Mouse (Mus musculus) intestine, embryonic 15.5 days (tissue): ENCODE measurements around the gene Clnk. TPM values are rescaled to one million over a fixed set of nuclear protein-coding genes. Genes with fewer than 3 reads are reported as not detected.
A peak's percentile ranks its signal among the peaks of the same experiment; 100 is the strongest.

ENCODE experiments used
- ATAC-seq: fragments of 200-750 bp; cut with Nextera tagmentation; 2 replicates; pipeline ENCODE4 v1.8.0; 2017; ENCODE audit warnings: moderate TSS enrichment, moderate library complexity
- H3K27ac ChIP-seq: fragments of 300-500 bp; sonication (generic); 2 replicates; pipeline ENCODE4 v1.5.1; 2015; ENCODE audit warnings: mild to moderate bottlenecking, inconsistent platforms
- H3K27me3 ChIP-seq: fragments of 300-500 bp; sonication (generic); replicated peaks from 2 replicates; pipeline ENCODE4 v1.6.1; 2015; ENCODE audit warnings: inconsistent platforms
- H3K36me3 ChIP-seq: fragments of 300-500 bp; sonication (generic); 2 replicates; pipeline ENCODE4 v1.6.1; 2015; ENCODE audit warnings: inconsistent platforms
- H3K4me1 ChIP-seq: fragments of 300-500 bp; sonication (generic); replicated peaks from 2 replicates; pipeline ENCODE4 v1.6.1; 2015; ENCODE audit warnings: inconsistent platforms
- H3K4me2 ChIP-seq: fragments of 300-500 bp; sonication (generic); replicated peaks from 2 replicates; pipeline ENCODE4 v1.6.1; 2015; ENCODE audit warnings: mild to moderate bottlenecking, inconsistent platforms
- H3K4me3 ChIP-seq: fragments of 300-500 bp; sonication (generic); replicated peaks from 2 replicates; pipeline ENCODE4 v1.5.1; 2015; ENCODE audit warnings: inconsistent platforms
- H3K9ac ChIP-seq: fragments of 300-500 bp; sonication (generic); 2 replicates; pipeline ENCODE4 v1.6.1; 2015; ENCODE audit warnings: inconsistent platforms
- H3K9me3 ChIP-seq: fragments of 300-500 bp; sonication (generic); 2 replicates; pipeline ENCODE4 v1.6.1; 2016; ENCODE audit warnings: inconsistent platforms
- whole genome bisulfite sequencing: fragments of 180-500 bp; shearing (Covaris S2); methylation state at CpG from one replicate; pipeline ENCODE4 v1.1.7; 2015; 5-methylcytosine and 5-hydroxymethylcytosine counted together
- polyA plus RNA-seq: library from polyadenylated mRNA; unstranded; fragments of >200 nt; fragmentation: Nextera tagmentation; extraction: Ambion mirVana; gene quantifications from 2 replicates; pipeline ENCODE4 v1.2.1, GENCODE M21; 2015

Clnk gene
- polyA plus RNA-seq, 1 experiment from 2014 or later: 0.54 TPM

GRCm38 (mm10) chr5:38702091-38702490 is 174.5 kb downstream of the Clnk start:
- no peak overlapping the region for H3K9ac ChIP-seq
- H3K4me2 ChIP-seq: no peak overlapping the region
- no peak for ATAC-seq
- no peaks in the 10 kb centered on the region for H3K4me1 ChIP-seq
- no peaks in the 10 kb centered on the region for H3K9me3 ChIP-seq
- H3K27ac ChIP-seq: no peak overlapping the region
- 73% methylated on average over 2 of the region's 2 CpGs for WGBS
- no peaks in the 10 kb centered on the region for H3K36me3 ChIP-seq
- H3K4me3 ChIP-seq: no peak overlapping the region
- no peaks in the 10 kb centered on the region for H3K27me3 ChIP-seq

GRCm38 (mm10) chr5:38698466-38698865 is 178.1 kb downstream of the Clnk start:
- Histone ChIP-seq H3K4me1 (no peaks in the 10 kb centered on the region), H3K27me3 (no peaks in the 10 kb centered on the region), H3K36me3 (no peaks in the 10 kb centered on the region), H3K4me3 (no peak overlapping the region), H3K9me3 (no peaks in the 10 kb centered on the region), H3K9ac (no peak overlapping the region), H3K27ac (no peak overlapping the region), H3K4me2 (no peak overlapping the region)
- 83% methylated on average over 5 of the region's 5 CpGs for WGBS
- no peak for ATAC-seq

- no peak overlapping the region for H3K27ac ChIP-seq
- no peaks in the 10 kb centered on the region for H3K27me3 ChIP-seq
- no peaks in the 10 kb centered on the region for H3K4me1 ChIP-seq
- H3K9ac ChIP-seq: no peak overlapping the region
- no peaks in the 10 kb centered on the region for H3K36me3 ChIP-seq
- H3K4me2 ChIP-seq: no peak overlapping the region
- no peak overlapping the region for H3K4me3 ChIP-seq
- no peak for ATAC-seq
- no peaks in the 10 kb centered on the region for H3K9me3 ChIP-seq
- WGBS: 58% methylated on average over 3 of the region's 3 CpGs
Measured at GRCm38 (mm10) chr5:38698046-38698445, 178.6 kb downstream of the Clnk start.

GRCm38 (mm10) chr5:38696616-38697375 is 179.8 kb downstream of the Clnk start:
- H3K9me3 ChIP-seq: no peaks in the 10 kb centered on the region
- ATAC-seq: no peak
- H3K4me1 ChIP-seq: no peaks in the 10 kb centered on the region

GRCm38 (mm10) chr5:38692859-38693258 is 183.8 kb downstream of the Clnk start:
- 66% methylated on average over 6 of the region's 6 CpGs for WGBS
- no peak overlapping the region for H3K4me2 ChIP-seq

More at GRCm38 (mm10) chr5:38696616-38697375, 179.8 kb downstream of the Clnk start:
- Histone ChIP-seq H3K9ac (no peak overlapping the region), H3K36me3 (no peaks in the 10 kb centered on the region), H3K4me3 (no peak overlapping the region), H3K4me2 (no peak overlapping the region), H3K27ac (no peak overlapping the region), H3K27me3 (no peaks in the 10 kb centered on the region)
- 72% methylated on average over 8 of the region's 8 CpGs for WGBS

GRCm38 (mm10) chr5:38689186-38689585 is 187.4 kb downstream of the Clnk start:
- Histone ChIP-seq H3K4me1 (peaks cover 4% of the 10 kb centered on the region; the same call in 1 of the 2 replicates), H3K36me3 (no peaks in the 10 kb centered on the region), H3K9me3 (no peaks in the 10 kb centered on the region), H3K9ac (no peak overlapping the region), H3K4me2 (no peak overlapping the region), H3K4me3 (no peak overlapping the region), H3K27ac (no peak overlapping the region), H3K27me3 (no peaks in the 10 kb centered on the region)
- no peak for ATAC-seq
- 93% methylated on average over 6 of the region's 6 CpGs for WGBS

More at GRCm38 (mm10) chr5:38692859-38693258, 183.8 kb downstream of the Clnk start:
- Histone ChIP-seq H3K9me3 (no peaks in the 10 kb centered on the region), H3K27ac (no peak overlapping the region), H3K4me1 (no peaks in the 10 kb centered on the region), H3K27me3 (no peaks in the 10 kb centered on the region), H3K36me3 (no peaks in the 10 kb centered on the region), H3K4me3 (no peak overlapping the region), H3K9ac (no peak overlapping the region)
- no peak for ATAC-seq

GRCm38 (mm10) chr5:38687694-38688093 is 188.9 kb downstream of the Clnk start:
- Histone ChIP-seq H3K9me3 (no peaks in the 10 kb centered on the region), H3K36me3 (no peaks in the 10 kb centered on the region), H3K27ac (no peak overlapping the region), H3K9ac (no peak overlapping the region), H3K27me3 (no peaks in the 10 kb centered on the region), H3K4me2 (no peak overlapping the region), H3K4me3 (no peak overlapping the region), H3K4me1 (peaks cover 4% of the 10 kb centered on the region; the same call in 1 of the 2 replicates)
- ATAC-seq: no peak
- WGBS: 71% methylated on average over 1 of the region's 1 CpGs

- no peaks in the 10 kb centered on the region for H3K27me3 ChIP-seq
- H3K36me3 ChIP-seq: peaks cover 13% of the 10 kb centered on the region; the same call in 1 of the 2 replicates
- H3K4me2 ChIP-seq: peak within 1 kb of the TSS; percentile 92
- peak within 1 kb of the TSS; percentile 87 for H3K9ac ChIP-seq
- H3K4me3 ChIP-seq: peak within 1 kb of the TSS; percentile 80
- H3K27ac ChIP-seq: peak within 1 kb of the TSS; percentile 75
- no peaks in the 10 kb centered on the region for H3K9me3 ChIP-seq
- H3K4me1 ChIP-seq: peaks cover 4% of the 10 kb centered on the region; the same call in 1 of the 2 replicates
- under 1% methylated on average over 87 of the region's 89 CpGs for whole genome bisulfite sequencing
- ATAC-seq: peak; percentile 97
Measured at GRCm38 (mm10) chr5:38684164-38684911, 192.3 kb downstream of the Clnk start, which contains the start of gene Zfp518b. Gene Zfp518b (minus strand): TSS chr5:38684826.

- H3K9ac ChIP-seq: no peak overlapping the region
- H3K4me3 ChIP-seq: no peak overlapping the region
- H3K9me3 ChIP-seq: no peaks in the 10 kb centered on the region
- no peaks in the 10 kb centered on the region for H3K27me3 ChIP-seq
- H3K36me3 ChIP-seq: no peaks in the 10 kb centered on the region
- no peaks in the 10 kb centered on the region for H3K4me1 ChIP-seq
- WGBS: 85% methylated on average over 5 of the region's 5 CpGs
- H3K27ac ChIP-seq: no peak overlapping the region
- no peak for ATAC-seq
- H3K4me2 ChIP-seq: no peak overlapping the region
Measured at GRCm38 (mm10) chr5:38658836-38659235, 217.8 kb downstream of the Clnk start.

Other genes with a start within 250 kb of the Clnk start
- 13.6 and 14.4 TPM in 2 replicates for gene Zfp518b, start 192.0 kb downstream of the Clnk start, polyA plus RNA-seq